Mouse (Mus musculus) forebrain, embryonic 16.5 days (tissue): ENCODE data around the gene Sfmbt2. TPM values are rescaled to one million over a fixed set of nuclear protein-coding genes. Genes with fewer than 3 reads are reported as not detected.

Experiments
- ATAC-seq: fragments of 200-750 bp; cut with Nextera tagmentation; 2 replicates; pipeline ENCODE4 v1.8.0; 2017; ENCODE audit warnings: mild to moderate bottlenecking, moderate library complexity
- H3K27ac ChIP-seq: fragments of 300-500 bp; sonication (generic); 2 replicates; pipeline ENCODE4 v1.5.1; 2014; ENCODE audit warnings: low read length, control low read depth
- H3K27me3 ChIP-seq: fragments of 300-500 bp; sonication (generic); replicated peaks from 2 replicates; pipeline ENCODE4 v1.6.1; 2014; ENCODE audit warnings: low read length; ENCODE audit not compliant: control insufficient read depth, insufficient read depth
- H3K36me3 ChIP-seq: fragments of 300-500 bp; sonication (generic); 2 replicates; pipeline ENCODE4 v1.6.1; 2014; ENCODE audit not compliant: control insufficient read depth, insufficient read depth
- H3K4me1 ChIP-seq: fragments of 300-500 bp; sonication (generic); replicated peaks from 2 replicates; pipeline ENCODE4 v1.6.1; 2014; ENCODE audit warnings: low read length; ENCODE audit not compliant: control insufficient read depth, insufficient read depth
- H3K4me2 ChIP-seq: fragments of 300-500 bp; sonication (generic); 2 replicates; pipeline ENCODE4 v1.6.1; 2014; ENCODE audit warnings: mild to moderate bottlenecking, low read length, control low read depth
- H3K4me3 ChIP-seq: fragments of 300-500 bp; sonication (generic); replicated peaks from 2 replicates; pipeline ENCODE4 v1.5.1; 2014; ENCODE audit warnings: mild to moderate bottlenecking, low read length, control low read depth
- H3K9ac ChIP-seq: fragments of 300-500 bp; sonication (generic); replicated peaks from 2 replicates; pipeline ENCODE4 v1.6.1; 2014; ENCODE audit warnings: low read depth, low read length, control low read depth
- H3K9me3 ChIP-seq: fragments of 300-500 bp; sonication (generic); 2 replicates; pipeline ENCODE4 v1.6.1; 2016; ENCODE audit warnings: low read length; ENCODE audit not compliant: control insufficient read depth
- WGBS: fragments of 180-500 bp; shearing (Covaris S2); extraction: QIAGEN DNeasy Blood & Tissue Kit; methylation state at CpG from one replicate; pipeline ENCODE4 v1.1.7; 2014; 5-methylcytosine and 5-hydroxymethylcytosine counted together
- polyA plus RNA-seq: library from polyadenylated mRNA; unstranded; fragments of >200 nt; fragmentation: Nextera tagmentation; extraction: Ambion mirVana; gene quantifications from 2 replicates; pipeline ENCODE4 v1.2.1, GENCODE M21; 2015

Gene Sfmbt2
- polyA plus RNA-seq, 1 experiment from 2014 or later = 3.7 TPM

DNA sequence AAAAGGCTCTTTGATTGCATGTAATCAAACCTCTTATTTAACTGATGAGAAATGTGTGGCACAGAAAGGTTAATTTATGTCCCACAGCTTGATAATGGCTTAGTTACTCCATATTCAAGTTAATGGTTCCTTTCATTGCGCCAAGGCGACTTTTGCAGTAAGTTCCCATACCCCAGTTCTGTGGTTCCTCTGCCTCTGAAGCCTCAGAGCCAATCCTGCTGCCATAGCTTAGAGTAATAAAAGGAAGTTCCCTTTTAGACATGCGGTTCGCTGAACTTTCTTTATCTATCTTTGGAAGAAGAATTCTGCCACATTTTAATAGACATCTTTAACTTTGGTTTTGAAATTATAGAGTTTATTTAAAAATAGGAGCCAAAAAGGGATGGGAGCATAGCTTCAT is 19.7 kb downstream of the Sfmbt2 start:
- no peak for ATAC-seq
- no peaks in the 10 kb centered on the region for H3K9me3 ChIP-seq

DNA sequence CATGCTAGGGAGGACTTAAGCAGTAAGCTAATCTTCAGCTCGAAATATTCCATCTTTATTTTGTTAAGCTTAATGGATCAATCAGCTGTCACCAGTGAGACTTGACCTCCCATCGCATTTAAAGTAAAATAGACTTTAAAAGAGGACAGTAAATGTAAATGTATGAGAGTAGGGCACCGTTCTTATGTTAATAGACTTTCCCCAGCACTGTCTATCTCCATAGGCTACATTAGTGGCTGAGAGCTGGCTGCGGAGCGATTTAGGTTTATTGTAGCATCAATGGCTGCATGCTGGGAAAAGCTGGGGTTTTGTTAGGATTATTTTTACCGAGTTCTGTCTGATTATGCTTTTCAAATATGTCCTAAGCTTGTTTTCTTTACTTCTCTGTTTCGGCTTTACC is 20.5 kb downstream of the Sfmbt2 start:
- WGBS = 20% methylated on average over 7 of the region's 7 CpGs
- H3K4me2 ChIP-seq = no peak overlapping the region
- no peaks in the 10 kb centered on the region for H3K27me3 ChIP-seq
- H3K4me3 ChIP-seq = no peak overlapping the region
- H3K36me3 ChIP-seq = no peaks in the 10 kb centered on the region
- ATAC-seq = no peak
- no peaks in the 10 kb centered on the region for H3K9me3 ChIP-seq
- no peak overlapping the region for H3K27ac ChIP-seq
- no peaks in the 10 kb centered on the region for H3K4me1 ChIP-seq
- no peak overlapping the region for H3K9ac ChIP-seq

More for the DNA sequence above, 19.7 kb downstream of the Sfmbt2 start:
- Histone ChIP-seq H3K36me3 (no peaks in the 10 kb centered on the region), H3K27ac (no peak overlapping the region), H3K27me3 (no peaks in the 10 kb centered on the region), H3K4me1 (no peaks in the 10 kb centered on the region), H3K4me2 (no peak overlapping the region), H3K9ac (no peak overlapping the region), H3K4me3 (no peak overlapping the region)
- WGBS = 82% methylated on average over 4 of the region's 4 CpGs

DNA sequence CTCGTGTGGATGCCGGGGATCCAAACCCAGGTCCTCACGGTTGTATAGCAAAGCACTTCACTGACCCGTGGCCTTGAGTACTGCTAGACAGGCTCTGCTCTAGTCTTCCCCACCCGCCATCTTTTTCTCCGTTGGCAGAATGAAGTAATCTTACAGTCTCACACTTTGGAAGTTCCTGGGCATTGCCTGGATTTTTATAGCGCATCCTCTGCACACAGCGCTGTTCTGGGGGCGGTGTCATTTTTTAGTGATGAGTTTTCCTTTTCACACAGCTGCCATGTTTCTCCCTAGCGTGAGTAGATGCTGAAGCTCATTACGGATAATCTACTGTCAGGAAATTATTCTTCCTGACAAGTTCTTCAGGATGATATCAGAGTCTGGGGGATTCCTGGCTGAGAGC is 24.8 kb downstream of the Sfmbt2 start:
- H3K27ac ChIP-seq = no peak overlapping the region
- no peaks in the 10 kb centered on the region for H3K4me1 ChIP-seq
- H3K4me2 ChIP-seq = no peak overlapping the region
- ATAC-seq = no peak
- no peaks in the 10 kb centered on the region for H3K36me3 ChIP-seq
- no peak overlapping the region for H3K9ac ChIP-seq
- 94% methylated on average over 11 of the region's 11 CpGs for WGBS
- no peaks in the 10 kb centered on the region for H3K9me3 ChIP-seq
- no peaks in the 10 kb centered on the region for H3K27me3 ChIP-seq
- H3K4me3 ChIP-seq = no peak overlapping the region

GRCm38 (mm10) chr2:10397790-10398189 is 27.5 kb downstream of the Sfmbt2 start:
- Histone ChIP-seq H3K9ac (no peak overlapping the region), H3K27ac (no peak overlapping the region), H3K27me3 (no peaks in the 10 kb centered on the region), H3K4me2 (no peak overlapping the region), H3K4me1 (no peaks in the 10 kb centered on the region), H3K36me3 (no peaks in the 10 kb centered on the region), H3K4me3 (no peak overlapping the region), H3K9me3 (no peaks in the 10 kb centered on the region)
- 80% methylated on average over 9 of the region's 9 CpGs for WGBS
- ATAC-seq = no peak

- H3K4me1 ChIP-seq = peaks cover 10% of the 10 kb centered on the region
- no peak overlapping the region for H3K27ac ChIP-seq
- 87% methylated on average over 2 of the region's 2 CpGs for WGBS
- H3K36me3 ChIP-seq = no peaks in the 10 kb centered on the region
- no peaks in the 10 kb centered on the region for H3K9me3 ChIP-seq
- no peak for ATAC-seq
- H3K27me3 ChIP-seq = no peaks in the 10 kb centered on the region
- H3K4me3 ChIP-seq = no peak overlapping the region
- H3K4me2 ChIP-seq = no peak overlapping the region
- H3K9ac ChIP-seq = no peak overlapping the region
Measured at GRCm38 (mm10) chr2:10406151-10406550, 35.8 kb downstream of the Sfmbt2 start.

DNA sequence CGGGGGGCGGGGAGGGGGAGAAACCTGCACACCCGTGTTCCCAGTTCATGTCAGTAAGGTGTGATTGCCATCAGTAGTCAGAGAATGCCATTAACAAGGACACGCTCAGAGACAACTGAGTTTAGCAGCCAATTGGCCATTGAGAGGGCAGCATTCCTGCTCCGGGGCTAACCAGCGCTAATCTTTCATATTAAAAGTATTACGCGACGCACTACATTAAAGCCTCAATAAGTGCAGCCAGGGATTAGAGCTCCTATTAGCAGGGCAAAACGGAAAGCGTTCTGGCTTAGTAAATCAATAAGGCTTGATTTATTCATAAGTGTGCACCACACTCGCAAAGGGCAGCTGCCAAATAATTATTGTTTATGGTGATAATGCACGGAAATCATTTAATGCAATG is 39.1 kb downstream of the Sfmbt2 start:
- H3K27ac ChIP-seq = no peak overlapping the region
- H3K4me2 ChIP-seq = peak overlapping the region; percentile 14; the same call in 1 of the 2 replicates
- peaks cover 10% of the 10 kb centered on the region for H3K4me1 ChIP-seq
- 57% methylated on average over 13 of the region's 13 CpGs for WGBS
- no peaks in the 10 kb centered on the region for H3K27me3 ChIP-seq
- ATAC-seq = peak; percentile 41; the same call in 1 of the 2 replicates
- H3K4me3 ChIP-seq = no peak overlapping the region
- no peaks in the 10 kb centered on the region for H3K36me3 ChIP-seq
- H3K9ac ChIP-seq = no peak overlapping the region
- no peaks in the 10 kb centered on the region for H3K9me3 ChIP-seq

DNA sequence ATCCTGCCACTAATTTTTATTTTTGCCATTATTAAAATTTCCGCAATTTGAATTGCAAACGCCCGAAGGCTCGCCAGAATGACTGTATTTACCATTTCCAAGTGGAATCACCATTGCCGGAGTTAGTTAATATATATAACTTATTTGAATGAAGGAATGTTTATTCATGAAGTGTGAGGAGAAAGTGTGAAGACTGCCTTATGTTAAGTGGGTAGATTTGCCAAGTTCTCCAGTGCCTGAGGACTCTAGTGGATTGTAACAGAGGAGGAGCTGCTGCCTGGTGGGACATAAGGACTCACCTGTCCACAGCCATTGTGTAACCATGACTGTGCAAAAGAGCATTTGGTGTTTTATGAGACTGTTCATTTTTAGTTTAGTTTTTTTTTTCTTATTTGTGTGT is 39.8 kb downstream of the Sfmbt2 start:
- Histone ChIP-seq H3K4me2 (no peak overlapping the region), H3K9me3 (no peaks in the 10 kb centered on the region), H3K36me3 (no peaks in the 10 kb centered on the region), H3K4me3 (no peak overlapping the region), H3K27me3 (no peaks in the 10 kb centered on the region), H3K4me1 (peaks cover 10% of the 10 kb centered on the region), H3K9ac (no peak overlapping the region), H3K27ac (no peak overlapping the region)
- WGBS = 51% methylated on average over 5 of the region's 5 CpGs
- peak; percentile 93 for ATAC-seq

GRCm38 (mm10) chr2:10420944-10421420 is 50.7 kb downstream of the Sfmbt2 start:
- WGBS = 74% methylated on average over 6 of the region's 6 CpGs
- H3K4me3 ChIP-seq = no peak overlapping the region
- no peaks in the 10 kb centered on the region for H3K4me1 ChIP-seq
- no peak for ATAC-seq
- H3K36me3 ChIP-seq = no peaks in the 10 kb centered on the region
- no peak overlapping the region for H3K4me2 ChIP-seq
- H3K27ac ChIP-seq = no peak overlapping the region
- no peaks in the 10 kb centered on the region for H3K9me3 ChIP-seq
- H3K27me3 ChIP-seq = no peaks in the 10 kb centered on the region
- H3K9ac ChIP-seq = no peak overlapping the region

DNA sequence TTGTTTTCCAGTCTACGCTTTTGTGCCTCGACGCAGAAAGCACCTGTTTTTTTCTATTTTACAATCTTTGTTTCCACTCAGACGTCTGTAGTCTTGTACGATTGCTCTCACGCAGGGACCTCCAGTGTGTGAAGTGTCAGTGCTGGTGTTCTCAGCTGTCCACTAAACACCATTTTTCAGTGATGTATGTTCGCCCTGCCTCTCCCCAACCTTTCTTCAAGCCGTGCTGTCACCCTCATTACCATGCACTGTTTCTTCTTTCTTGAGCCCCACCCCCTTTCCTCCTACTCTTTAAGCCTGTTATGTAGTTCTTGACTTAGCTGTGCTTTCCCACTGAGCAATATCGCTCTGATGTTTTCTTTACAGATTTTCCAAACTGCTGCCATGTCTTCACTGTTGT is 67.0 kb downstream of the Sfmbt2 start:
- Histone ChIP-seq H3K9ac (no peak overlapping the region), H3K4me2 (no peak overlapping the region), H3K36me3 (no peaks in the 10 kb centered on the region), H3K9me3 (no peaks in the 10 kb centered on the region), H3K27me3 (no peaks in the 10 kb centered on the region), H3K4me1 (no peaks in the 10 kb centered on the region; the same call in 1 of the 2 replicates), H3K4me3 (no peak overlapping the region), H3K27ac (no peak overlapping the region)
- peak; percentile 23; the same call in 1 of the 2 replicates for ATAC-seq
- 41% methylated on average over 9 of the region's 9 CpGs for WGBS

- no peaks in the 10 kb centered on the region for H3K36me3 ChIP-seq
- H3K27ac ChIP-seq = no peak overlapping the region
- no peaks in the 10 kb centered on the region for H3K27me3 ChIP-seq
- H3K9ac ChIP-seq = no peak overlapping the region
- H3K4me2 ChIP-seq = no peak overlapping the region
- WGBS = 55% methylated on average over 9 of the region's 9 CpGs
- no peak overlapping the region for H3K4me3 ChIP-seq
- no peaks in the 10 kb centered on the region for H3K9me3 ChIP-seq
- H3K4me1 ChIP-seq = no peaks in the 10 kb centered on the region; the same call in 1 of the 2 replicates
- ATAC-seq = no peak
Measured at GRCm38 (mm10) chr2:10441811-10442210, 71.5 kb downstream of the Sfmbt2 start.
